Mouse (Mus musculus): ENCODE data around the gene Bcas1.

DNA sequence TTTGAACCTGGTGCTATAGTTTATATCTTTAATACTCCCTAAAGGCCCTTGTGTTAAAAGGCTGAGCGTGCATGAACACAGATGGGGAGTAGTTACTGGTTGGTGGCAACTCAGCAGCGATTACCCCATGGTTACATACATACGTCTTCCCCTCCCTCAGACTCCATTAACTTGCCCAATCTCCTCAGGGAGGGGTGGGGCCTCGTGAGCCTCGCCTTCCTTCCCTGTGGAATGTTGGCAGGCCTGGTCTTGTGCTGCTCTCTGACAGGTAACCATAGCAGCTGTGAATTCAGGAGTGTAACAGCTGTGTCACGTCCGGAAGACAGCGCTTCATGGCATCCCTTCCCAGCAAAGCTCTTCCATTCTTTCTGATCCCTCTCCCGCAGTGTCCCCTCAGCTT is 118.7 kb downstream of the Bcas1 start:
- TF ChIP-seq HCFC1 (IDR thresholded peaks at IDR 0.05; ENCODE audit: borderline replicate concordance, insufficient read depth, low read length): no peak
- TF ChIP-seq ZNF384 (IDR thresholded peaks at IDR 0.05; ENCODE audit: low read depth, low read length): no peak
- no peak for TF ChIP-seq ZC3H11A (IDR thresholded peaks at IDR 0.05; ENCODE audit: borderline replicate concordance, low read depth, low read length)
- no peak for TF ChIP-seq MAFK (IDR thresholded peaks at IDR 0.05; ENCODE audit: insufficient read depth, low read depth, low read length)

Measured in ES-E14 (cell line).